Mouse (Mus musculus) heart, embryonic 12.5 days (tissue): ENCODE data around the gene Gzmm. TPM values are rescaled to one million over a fixed set of nuclear protein-coding genes. Genes with fewer than 3 reads are reported as not detected.

Experiments
- ATAC-seq: fragments of 200-750 bp; cut with Nextera tagmentation; 2 replicates; pipeline ENCODE4 v1.8.0; 2017; ENCODE audit warnings: moderate TSS enrichment, moderate library complexity; ENCODE audit not compliant: insufficient number of reproducible peaks, low FRiP score
- H3K27ac ChIP-seq: fragments of 300-500 bp; sonication (generic); 2 replicates; pipeline ENCODE4 v1.5.1; 2016; ENCODE audit warnings: mild to moderate bottlenecking, moderate library complexity; ENCODE audit not compliant: poor library complexity, severe bottlenecking
- H3K27me3 ChIP-seq: fragments of 300-500 bp; sonication (generic); replicated peaks from 2 replicates; pipeline ENCODE4 v1.6.1; 2016; ENCODE audit warnings: mild to moderate bottlenecking, moderate library complexity
- H3K36me3 ChIP-seq: fragments of 300-500 bp; sonication (generic); 2 replicates; pipeline ENCODE4 v1.6.1; 2016; ENCODE audit warnings: mild to moderate bottlenecking, moderate library complexity
- H3K4me1 ChIP-seq: fragments of 300-500 bp; sonication (generic); replicated peaks from 2 replicates; pipeline ENCODE4 v1.6.1; 2016; ENCODE audit warnings: mild to moderate bottlenecking
- H3K4me2 ChIP-seq: fragments of 300-500 bp; sonication (generic); 2 replicates; pipeline ENCODE4 v1.6.1; 2016; ENCODE audit warnings: mild to moderate bottlenecking, moderate library complexity
- H3K4me3 ChIP-seq: fragments of 300-500 bp; sonication (generic); 2 replicates; pipeline ENCODE4 v1.5.1; 2016; ENCODE audit warnings: mild to moderate bottlenecking
- H3K9ac ChIP-seq: fragments of 300-500 bp; sonication (generic); 2 replicates; pipeline ENCODE4 v1.6.1; 2016; ENCODE audit warnings: mild to moderate bottlenecking, moderate library complexity
- H3K9me3 ChIP-seq: fragments of 300-500 bp; sonication (generic); replicated peaks from 2 replicates; pipeline ENCODE4 v1.6.1; 2016; ENCODE audit warnings: mild to moderate bottlenecking, moderate library complexity
- WGBS: fragments of 180-500 bp; shearing (Covaris S2); methylation state at CpG from one replicate; pipeline ENCODE4 v1.1.7; 2016; 5-methylcytosine and 5-hydroxymethylcytosine counted together
- polyA plus RNA-seq: library from polyadenylated mRNA; unstranded; fragments of >200 nt; fragmentation: Nextera tagmentation; extraction: Ambion mirVana; gene quantifications from 2 replicates; pipeline ENCODE4 v1.2.1, GENCODE M21; 2016

The Gzmm gene
- polyA plus RNA-seq, 1 experiment from 2014 or later, result 0.78 TPM

GRCm38 (mm10) chr10:79704065-79704969 lies 15.5 kb downstream of the Gzmm start, which contains the start of gene Bsg:
TSS of gene Bsg (plus strand) at chr10:79704491.
- Histone ChIP-seq H3K4me2 (peak within 1 kb of the TSS; percentile 98), H3K36me3 (peaks cover 24% of the 10 kb centered on the region), H3K9ac (peak within 1 kb of the TSS; percentile 96), H3K9me3 (no peaks in the 10 kb centered on the region), H3K27me3 (no peaks in the 10 kb centered on the region), H3K27ac (peak within 1 kb of the TSS; percentile 86), H3K4me3 (peak within 1 kb of the TSS; percentile 75), H3K4me1 (peaks cover 61% of the 10 kb centered on the region)
- peak; percentile 93 for ATAC-seq
- WGBS, result under 1% methylated on average over 65 of the region's 65 CpGs

GRCm38 (mm10) chr10:79704970-79705360 lies 16.1 kb downstream of the Gzmm start:
- Histone ChIP-seq H3K27me3 (no peaks in the 10 kb centered on the region), H3K36me3 (peaks cover 31% of the 10 kb centered on the region), H3K4me3 (peak overlapping the region; percentile 75), H3K4me2 (peak overlapping the region; percentile 98), H3K27ac (peak overlapping the region; percentile 86), H3K4me1 (peaks cover 67% of the 10 kb centered on the region), H3K9ac (peak overlapping the region; percentile 96), H3K9me3 (no peaks in the 10 kb centered on the region)
- WGBS, result 4% methylated on average over 10 of the region's 10 CpGs
- ATAC-seq, result no peak

- Histone ChIP-seq H3K4me3 (peak overlapping the region; percentile 75), H3K9ac (peak overlapping the region; percentile 96), H3K36me3 (peaks cover 41% of the 10 kb centered on the region), H3K4me2 (peak overlapping the region; percentile 98), H3K27ac (peak overlapping the region; percentile 86), H3K9me3 (no peaks in the 10 kb centered on the region), H3K4me1 (peaks cover 69% of the 10 kb centered on the region), H3K27me3 (no peaks in the 10 kb centered on the region)
- peak; percentile 73 for ATAC-seq
- WGBS, result 41% methylated on average over 5 of the region's 5 CpGs
These were observed 17.1 kb downstream of the Gzmm start for GRCm38 (mm10) chr10:79705951-79706350.

GRCm38 (mm10) chr10:79706406-79707094 lies 17.7 kb downstream of the Gzmm start:
- Histone ChIP-seq H3K27ac (peak overlapping the region; percentile 86), H3K4me3 (peak overlapping the region; percentile 75), H3K4me1 (peaks cover 65% of the 10 kb centered on the region), H3K9ac (peak overlapping the region; percentile 96), H3K27me3 (no peaks in the 10 kb centered on the region), H3K9me3 (no peaks in the 10 kb centered on the region), H3K36me3 (peaks cover 47% of the 10 kb centered on the region), H3K4me2 (peak overlapping the region; percentile 98)
- ATAC-seq, result no peak
- 62% methylated on average over 5 of the region's 5 CpGs for WGBS

- peak overlapping the region; percentile 96 for H3K9ac ChIP-seq
- WGBS, result 74% methylated on average over 1 of the region's 1 CpGs
- no peak for ATAC-seq
- H3K4me1 ChIP-seq, result peaks cover 61% of the 10 kb centered on the region
- no peaks in the 10 kb centered on the region for H3K9me3 ChIP-seq
- H3K36me3 ChIP-seq, result peaks cover 53% of the 10 kb centered on the region
- peak overlapping the region; percentile 75; the same call in 1 of the 2 replicates for H3K4me3 ChIP-seq
- H3K27me3 ChIP-seq, result no peaks in the 10 kb centered on the region
- H3K27ac ChIP-seq, result no peak overlapping the region
- peak overlapping the region; percentile 98 for H3K4me2 ChIP-seq
These were observed 18.3 kb downstream of the Gzmm start for GRCm38 (mm10) chr10:79707162-79707561.

DNA sequence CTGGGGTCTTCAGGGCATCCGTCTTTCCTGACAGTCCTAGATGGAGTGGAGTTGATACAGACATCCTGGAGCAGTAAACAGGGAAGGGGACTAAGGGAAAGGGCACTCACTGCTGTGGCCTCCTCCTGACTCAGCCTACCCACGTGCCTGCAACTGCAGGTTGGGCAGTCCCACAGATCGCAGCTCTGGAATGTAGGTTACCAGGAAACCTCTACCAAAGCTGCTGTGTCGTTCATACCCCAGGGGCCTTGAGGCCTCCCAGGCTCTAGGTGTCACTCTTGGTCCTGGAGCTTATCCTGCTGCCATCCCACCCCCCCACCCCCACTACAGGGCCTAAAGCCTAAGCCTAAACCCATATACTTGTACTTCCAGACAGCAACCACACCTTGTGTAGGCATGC lies 18.9 kb downstream of the Gzmm start:
- Histone ChIP-seq H3K9me3 (no peaks in the 10 kb centered on the region), H3K27me3 (no peaks in the 10 kb centered on the region), H3K4me3 (no peak overlapping the region), H3K4me1 (peaks cover 67% of the 10 kb centered on the region), H3K27ac (no peak overlapping the region), H3K4me2 (peak overlapping the region; percentile 98), H3K36me3 (peaks cover 53% of the 10 kb centered on the region), H3K9ac (no peak overlapping the region)
- 44% methylated on average over 4 of the region's 4 CpGs for WGBS
- ATAC-seq, result no peak

DNA sequence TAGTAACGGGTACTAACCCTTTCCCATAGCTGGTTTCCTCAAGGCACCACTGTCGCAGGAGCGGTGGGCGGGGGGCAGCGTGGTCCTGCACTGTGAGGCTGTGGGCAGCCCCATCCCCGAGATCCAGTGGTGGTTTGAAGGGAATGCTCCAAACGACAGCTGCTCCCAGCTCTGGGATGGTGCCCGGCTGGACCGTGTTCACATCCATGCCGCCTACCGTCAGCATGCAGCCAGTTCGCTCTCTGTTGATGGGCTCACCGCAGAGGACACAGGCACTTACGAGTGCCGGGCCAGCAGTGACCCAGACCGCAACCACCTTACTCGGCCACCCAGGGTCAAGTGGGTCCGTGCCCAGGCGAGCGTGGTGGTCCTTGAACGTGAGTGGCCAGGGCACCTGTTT lies 19.8 kb downstream of the Gzmm start:
- peak overlapping the region; percentile 7; the same call in 1 of the 2 replicates for H3K4me3 ChIP-seq
- H3K9ac ChIP-seq, result peak overlapping the region; percentile 39
- peaks cover 69% of the 10 kb centered on the region for H3K4me1 ChIP-seq
- peaks cover 53% of the 10 kb centered on the region for H3K36me3 ChIP-seq
- no peaks in the 10 kb centered on the region for H3K27me3 ChIP-seq
- no peak for ATAC-seq
- peak overlapping the region; percentile 73 for H3K27ac ChIP-seq
- 70% methylated on average over 21 of the region's 21 CpGs for WGBS
- H3K4me2 ChIP-seq, result peak overlapping the region; percentile 45
- no peaks in the 10 kb centered on the region for H3K9me3 ChIP-seq

DNA sequence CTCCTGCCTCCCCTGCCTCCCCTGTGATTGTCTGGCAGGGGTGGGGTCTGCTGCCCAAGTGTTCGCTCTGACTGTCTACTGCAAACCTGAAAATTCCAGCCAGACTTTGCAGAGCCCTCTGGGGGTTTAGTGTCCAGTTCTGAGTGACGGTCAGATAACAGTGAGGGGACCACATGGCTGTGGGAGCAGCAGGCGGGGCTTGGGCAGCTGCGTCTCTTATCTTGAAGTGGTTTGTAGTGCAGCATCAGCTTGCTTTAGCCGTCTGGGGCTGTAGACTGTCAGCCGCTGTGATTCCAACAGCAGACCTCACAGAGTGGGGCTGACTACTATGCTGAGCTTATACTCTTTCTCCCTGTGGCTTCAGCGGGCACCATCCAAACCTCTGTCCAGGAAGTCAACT lies 20.5 kb downstream of the Gzmm start:
- peak overlapping the region; percentile 7; the same call in 1 of the 2 replicates for H3K4me3 ChIP-seq
- peak; percentile 22; the same call in 1 of the 2 replicates for ATAC-seq
- 16% methylated on average over 7 of the region's 7 CpGs for WGBS

DNA sequence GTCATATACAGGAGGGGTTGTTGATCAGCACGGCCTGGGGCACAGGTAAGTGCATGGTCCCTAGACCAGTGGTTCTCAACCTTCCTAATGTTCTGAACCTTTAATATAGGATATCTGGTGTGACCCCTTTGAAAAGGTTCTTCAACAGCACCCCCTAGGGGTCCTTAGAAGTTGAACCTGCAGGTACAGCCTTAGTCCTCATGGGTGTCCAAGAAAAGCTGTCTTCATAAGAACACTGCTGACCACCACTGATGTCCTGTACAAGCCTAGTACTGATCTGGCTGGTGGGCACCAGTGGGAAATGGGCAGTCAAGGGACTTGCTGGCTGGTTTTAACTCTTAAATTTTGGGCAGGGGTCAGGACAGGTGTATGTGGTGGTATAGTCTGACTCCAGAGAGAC lies 23.2 kb downstream of the Gzmm start:
- H3K9me3 ChIP-seq, result no peaks in the 10 kb centered on the region
- H3K4me3 ChIP-seq, result no peak overlapping the region
- H3K27ac ChIP-seq, result no peak overlapping the region
- H3K36me3 ChIP-seq, result peaks cover 45% of the 10 kb centered on the region
- H3K9ac ChIP-seq, result no peak overlapping the region
- WGBS, result 82% methylated on average over 1 of the region's 1 CpGs
- peaks cover 31% of the 10 kb centered on the region for H3K27me3 ChIP-seq
- peaks cover 57% of the 10 kb centered on the region for H3K4me1 ChIP-seq
- H3K4me2 ChIP-seq, result no peak overlapping the region
- ATAC-seq, result no peak

More for the DNA sequence above, 20.5 kb downstream of the Gzmm start:
- peak overlapping the region; percentile 45 for H3K4me2 ChIP-seq
- peaks cover 53% of the 10 kb centered on the region for H3K36me3 ChIP-seq
- H3K9me3 ChIP-seq, result no peaks in the 10 kb centered on the region
- H3K27ac ChIP-seq, result peak overlapping the region; percentile 73
- 0 out of 2 replicates have a peak overlapping the region, but pooled peaks have one; percentile 2 for H3K9ac ChIP-seq
- peaks cover 5% of the 10 kb centered on the region; the same call in 1 of the 2 replicates for H3K27me3 ChIP-seq
- peaks cover 69% of the 10 kb centered on the region for H3K4me1 ChIP-seq

GRCm38 (mm10) chr10:79712499-79713126 lies 23.8 kb downstream of the Gzmm start:
- Histone ChIP-seq H3K4me2 (no peak overlapping the region), H3K27ac (no peak overlapping the region), H3K4me1 (peaks cover 57% of the 10 kb centered on the region), H3K9me3 (no peaks in the 10 kb centered on the region), H3K4me3 (no peak overlapping the region), H3K27me3 (peaks cover 37% of the 10 kb centered on the region), H3K9ac (no peak overlapping the region), H3K36me3 (peaks cover 40% of the 10 kb centered on the region)
- 14% methylated on average over 4 of the region's 6 CpGs for WGBS
- peak; percentile 76 for ATAC-seq
